Mouse (Mus musculus) intestine, embryonic 14.5 days (tissue): Measurements from ENCODE around the gene St6galnac3. TPM values are rescaled to one million over a fixed set of nuclear protein-coding genes. Genes with fewer than 3 reads are reported as not detected.
"Not testable (repeated sequence)": the region's sequence is repeated elsewhere in the genome, so short reads cannot be mapped to it uniquely, and the experiment has no call there.

Experiments
- ATAC-seq: fragments of 200-750 bp; cut with Nextera tagmentation; replicated peaks from 2 replicates; pipeline ENCODE4 v1.8.0; 2017; ENCODE audit warnings: low read depth, moderate number of reproducible peaks, moderate TSS enrichment, moderate library complexity; ENCODE audit not compliant: low FRiP score, low TSS enrichment
- DNase-seq: peaks from one replicate; pipeline ENCODE4 v3.0.0-alpha.2; 2018; ENCODE audit warnings: low spot score
- H3K27ac ChIP-seq: fragments of 300-500 bp; sonication (generic); 2 replicates; pipeline ENCODE4 v1.5.1; 2014; ENCODE audit warnings: low read depth, mild to moderate bottlenecking, control low read depth
- H3K27me3 ChIP-seq: fragments of 300-500 bp; sonication (generic); replicated peaks from 2 replicates; pipeline ENCODE4 v1.6.1; 2014; ENCODE audit warnings: low read length, control low read depth; ENCODE audit not compliant: control insufficient read depth, insufficient read depth
- H3K36me3 ChIP-seq: fragments of 300-500 bp; sonication (generic); 2 replicates; pipeline ENCODE4 v1.6.1; 2014; ENCODE audit warnings: low read length, control low read depth; ENCODE audit not compliant: control insufficient read depth, insufficient read depth
- H3K4me1 ChIP-seq: fragments of 300-500 bp; sonication (generic); replicated peaks from 2 replicates; pipeline ENCODE4 v1.6.1; 2014; ENCODE audit warnings: low read length, control low read depth, mixed read lengths; ENCODE audit not compliant: control insufficient read depth, insufficient read depth
- H3K4me2 ChIP-seq: fragments of 300-500 bp; sonication (generic); 2 replicates; pipeline ENCODE4 v1.6.1; 2014; ENCODE audit warnings: low read length
- H3K4me3 ChIP-seq: fragments of 300-500 bp; sonication (generic); 2 replicates; pipeline ENCODE4 v1.5.1; 2014; ENCODE audit warnings: low read depth, low read length, control low read depth, mixed read lengths
- H3K9ac ChIP-seq: fragments of 300-500 bp; sonication (generic); 2 replicates; pipeline ENCODE4 v1.6.1; 2014; ENCODE audit warnings: mild to moderate bottlenecking, low read length
- H3K9me3 ChIP-seq: fragments of 300-500 bp; sonication (generic); 2 replicates; pipeline ENCODE4 v1.6.1; 2016; ENCODE audit warnings: low read length, control low read depth; ENCODE audit not compliant: control insufficient read depth
- WGBS: fragments of 180-500 bp; shearing (Covaris S2); extraction: QIAGEN DNeasy Blood & Tissue Kit; methylation state at CpG from one replicate; pipeline ENCODE4 v1.1.7; 2014; 5-methylcytosine and 5-hydroxymethylcytosine counted together
- polyA plus RNA-seq: library from polyadenylated mRNA; unstranded; fragments of >200 nt; fragmentation: Nextera tagmentation; extraction: Ambion mirVana; gene quantifications from 2 replicates; pipeline ENCODE4 v1.2.1, GENCODE M21; 2014

St6galnac3 gene
- polyA plus RNA-seq, 1 experiment from 2014 or later, result 45.5 TPM

- Histone ChIP-seq H3K9me3 (no peaks in the 10 kb centered on the region), H3K4me1 (peaks cover 6% of the 10 kb centered on the region; the same call in 1 of the 2 replicates), H3K9ac (no peak overlapping the region), H3K36me3 (no peaks in the 10 kb centered on the region), H3K27ac (no peak overlapping the region), H3K4me2 (no peak overlapping the region), H3K4me3 (no peak overlapping the region), H3K27me3 (no peaks in the 10 kb centered on the region)
- ATAC-seq (no peak), DNase-seq (no peak)
Measured at GRCm38 (mm10) chr3:153759269-153759668, 34.3 kb upstream of the St6galnac3 start.

GRCm38 (mm10) chr3:153756500-153756996 lies 31.6 kb upstream of the St6galnac3 start:
- H3K27ac ChIP-seq, result no peak overlapping the region
- ATAC-seq, result no peak
- 96% methylated on average over 2 of the region's 2 CpGs for WGBS

DNA sequence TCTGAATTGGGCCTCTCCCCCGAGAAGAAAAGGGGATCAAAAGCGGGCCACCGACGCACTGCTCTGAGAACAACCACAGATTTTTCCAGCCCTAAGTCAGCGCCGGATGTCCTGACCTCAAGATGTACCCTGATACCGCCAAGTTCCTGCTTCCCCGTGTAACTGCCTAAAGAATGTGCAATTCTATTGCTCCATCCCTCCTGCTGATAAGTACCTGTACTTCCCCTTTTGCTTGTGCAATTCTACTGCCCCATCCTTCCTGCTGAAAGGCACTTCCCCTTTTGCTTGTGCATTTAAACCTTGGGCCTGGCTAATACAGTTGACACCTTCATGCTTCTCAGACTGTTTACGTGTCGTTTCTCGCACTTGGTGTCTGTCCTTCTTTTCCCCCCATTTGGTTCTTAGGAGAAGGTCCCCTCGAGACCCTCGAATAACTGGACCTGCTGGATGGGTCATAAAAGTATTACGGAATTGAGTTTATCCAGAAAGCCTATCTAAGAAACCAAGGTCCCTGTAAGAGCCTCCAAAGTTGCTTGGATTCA lies 30.9 kb upstream of the St6galnac3 start:
- DNase-seq, H3K36me3 ChIP-seq, H3K9me3 ChIP-seq, H3K4me3 ChIP-seq, H3K4me2 ChIP-seq, H3K27ac ChIP-seq, H3K9ac ChIP-seq, ATAC-seq, H3K27me3 ChIP-seq, H3K4me1 ChIP-seq: not testable (repeated sequence)
- 65% methylated on average over 14 of the region's 14 CpGs for WGBS

More at GRCm38 (mm10) chr3:153756500-153756996, 31.6 kb upstream of the St6galnac3 start:
- no peak for DNase-seq
- Histone ChIP-seq H3K4me3 (no peak overlapping the region), H3K9ac (no peak overlapping the region), H3K36me3 (no peaks in the 10 kb centered on the region), H3K9me3 (no peaks in the 10 kb centered on the region), H3K4me2 (no peak overlapping the region), H3K27me3 (no peaks in the 10 kb centered on the region), H3K4me1 (0 out of 2 replicates have a peak, but pooled peaks cover under 1% of the 10 kb centered on the region)

- Histone ChIP-seq H3K27me3 (no peaks in the 10 kb centered on the region), H3K4me1 (no peaks in the 10 kb centered on the region), H3K36me3 (no peaks in the 10 kb centered on the region), H3K9ac (no peak overlapping the region), H3K4me3 (no peak overlapping the region), H3K4me2 (no peak overlapping the region), H3K27ac (no peak overlapping the region), H3K9me3 (no peaks in the 10 kb centered on the region)
- 63% methylated on average over 1 of the region's 1 CpGs for WGBS
- ATAC-seq, result no peak
- no peak for DNase-seq
Measured at GRCm38 (mm10) chr3:153751435-153751834, 26.5 kb upstream of the St6galnac3 start.

DNA sequence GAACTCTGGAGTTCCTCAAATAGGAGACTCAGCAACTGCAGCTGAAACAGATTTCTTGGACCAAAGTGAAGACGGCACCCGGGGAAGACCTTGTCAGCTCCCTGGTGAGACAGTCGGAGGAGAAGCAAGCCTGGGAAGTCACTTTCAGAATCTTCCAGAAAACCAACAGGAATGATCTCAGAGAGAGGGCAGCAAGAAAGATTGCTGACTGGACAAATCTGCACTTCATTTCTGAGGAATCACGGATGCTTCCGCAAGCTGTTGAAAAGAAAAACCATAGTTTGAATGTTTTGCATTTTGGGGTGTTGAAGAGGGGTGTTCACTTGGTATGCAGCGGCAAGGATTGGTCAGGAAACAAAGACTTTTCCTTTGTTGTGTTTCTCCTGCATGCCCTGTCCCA lies 24.4 kb upstream of the St6galnac3 start:
- ATAC-seq, result no peak
- H3K9ac ChIP-seq, result no peak overlapping the region
- no peak overlapping the region for H3K4me3 ChIP-seq
- DNase-seq, result no peak
- no peaks in the 10 kb centered on the region for H3K27me3 ChIP-seq
- H3K36me3 ChIP-seq, result no peaks in the 10 kb centered on the region
- no peaks in the 10 kb centered on the region for H3K4me1 ChIP-seq
- H3K9me3 ChIP-seq, result no peaks in the 10 kb centered on the region
- no peak overlapping the region for H3K27ac ChIP-seq
- WGBS, result 82% methylated on average over 6 of the region's 6 CpGs
- no peak overlapping the region for H3K4me2 ChIP-seq

- Histone ChIP-seq H3K27ac (no peak overlapping the region), H3K4me1 (no peaks in the 10 kb centered on the region), H3K9me3 (no peaks in the 10 kb centered on the region), H3K4me3 (no peak overlapping the region), H3K36me3 (no peaks in the 10 kb centered on the region), H3K4me2 (no peak overlapping the region), H3K9ac (no peak overlapping the region), H3K27me3 (no peaks in the 10 kb centered on the region)
- no peak for ATAC-seq
- 89% methylated on average over 3 of the region's 3 CpGs for WGBS
- DNase-seq, result no peak
Measured at GRCm38 (mm10) chr3:153748293-153748692, 23.3 kb upstream of the St6galnac3 start.

DNA sequence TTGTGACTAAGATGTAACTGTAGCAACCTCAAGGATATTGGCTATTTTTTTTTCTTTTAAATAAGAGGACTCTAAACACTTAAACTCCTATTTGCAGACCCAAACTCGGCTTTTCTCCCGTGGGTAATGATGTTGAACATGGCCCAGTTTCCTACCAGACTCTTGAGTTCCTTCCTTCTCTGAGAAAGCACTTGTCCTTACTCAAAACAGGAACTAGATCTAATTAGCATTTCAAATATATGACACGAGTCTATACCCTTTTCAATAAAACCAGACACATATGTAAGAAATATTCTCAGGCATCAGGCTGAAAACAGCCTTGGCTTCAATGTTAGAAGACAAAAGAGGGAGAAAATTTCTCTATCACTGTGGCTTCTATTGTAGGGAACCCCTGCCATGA lies 20.1 kb upstream of the St6galnac3 start:
- no peaks in the 10 kb centered on the region for H3K36me3 ChIP-seq
- no peaks in the 10 kb centered on the region for H3K4me1 ChIP-seq
- no peak overlapping the region for H3K27ac ChIP-seq
- H3K4me3 ChIP-seq, result no peak overlapping the region
- ATAC-seq (no peak), DNase-seq (no peak)
- 72% methylated on average over 3 of the region's 3 CpGs for WGBS
- H3K9me3 ChIP-seq, result no peaks in the 10 kb centered on the region
- no peak overlapping the region for H3K9ac ChIP-seq
- no peaks in the 10 kb centered on the region for H3K27me3 ChIP-seq
- H3K4me2 ChIP-seq, result no peak overlapping the region

- no peak overlapping the region for H3K4me3 ChIP-seq
- peaks cover 3% of the 10 kb centered on the region; the same call in 1 of the 2 replicates for H3K4me1 ChIP-seq
- WGBS, result 86% methylated on average over 6 of the region's 6 CpGs
- no peak overlapping the region for H3K9ac ChIP-seq
- no peaks in the 10 kb centered on the region for H3K36me3 ChIP-seq
- H3K27me3 ChIP-seq, result no peaks in the 10 kb centered on the region
- H3K9me3 ChIP-seq, result no peaks in the 10 kb centered on the region
- H3K4me2 ChIP-seq, result no peak overlapping the region
- H3K27ac ChIP-seq, result no peak overlapping the region
- DNase-seq, result no peak
- no peak for ATAC-seq
Measured at GRCm38 (mm10) chr3:153744447-153744846, 19.5 kb upstream of the St6galnac3 start.

DNA sequence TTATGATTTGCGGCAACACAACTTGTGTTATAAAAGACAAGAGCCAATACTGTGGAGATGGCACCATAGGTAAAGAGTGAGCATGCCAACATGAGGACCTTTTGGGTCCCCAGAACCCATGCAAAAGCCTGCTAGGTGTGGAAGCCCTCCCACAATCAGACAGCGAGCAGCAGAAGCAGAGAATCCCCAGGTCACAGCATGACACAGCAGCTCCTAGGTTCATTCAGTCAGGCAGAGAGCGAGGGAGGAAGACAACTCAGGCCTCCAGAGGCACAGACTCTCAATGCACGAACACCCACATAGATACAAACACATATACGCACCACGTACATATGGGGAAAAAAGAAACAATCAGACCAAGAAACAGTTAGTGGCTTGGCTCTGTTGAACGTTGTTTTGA lies 16.8 kb upstream of the St6galnac3 start:
- Histone ChIP-seq H3K9ac (no peak overlapping the region), H3K36me3 (no peaks in the 10 kb centered on the region), H3K4me3 (no peak overlapping the region), H3K9me3 (no peaks in the 10 kb centered on the region), H3K27me3 (no peaks in the 10 kb centered on the region), H3K4me1 (peaks cover 3% of the 10 kb centered on the region; the same call in 1 of the 2 replicates), H3K27ac (no peak overlapping the region), H3K4me2 (no peak overlapping the region)
- WGBS, result 78% methylated on average over 7 of the region's 7 CpGs
- DNase-seq (no peak), ATAC-seq (no peak)
